Mouse (Mus musculus) thymus, postnatal 25 days (tissue): Measurements from ENCODE around the gene Olfr1272.
"Not testable (repeated sequence)": the region's sequence is repeated elsewhere in the genome, so short reads cannot be mapped to it uniquely, and the experiment has no call there.

ENCODE experiments used
- DNase-seq: peaks from one replicate; pipeline ENCODE4 v3.0.0; 2022

The Olfr1272 gene

GRCm38 (mm10) chr2:90292741-90293140, at the start of gene Olfr1272:
Gene Olfr1272, minus strand, starts transcription at chr2:90292841.
- no peak for DNase-seq

DNA sequence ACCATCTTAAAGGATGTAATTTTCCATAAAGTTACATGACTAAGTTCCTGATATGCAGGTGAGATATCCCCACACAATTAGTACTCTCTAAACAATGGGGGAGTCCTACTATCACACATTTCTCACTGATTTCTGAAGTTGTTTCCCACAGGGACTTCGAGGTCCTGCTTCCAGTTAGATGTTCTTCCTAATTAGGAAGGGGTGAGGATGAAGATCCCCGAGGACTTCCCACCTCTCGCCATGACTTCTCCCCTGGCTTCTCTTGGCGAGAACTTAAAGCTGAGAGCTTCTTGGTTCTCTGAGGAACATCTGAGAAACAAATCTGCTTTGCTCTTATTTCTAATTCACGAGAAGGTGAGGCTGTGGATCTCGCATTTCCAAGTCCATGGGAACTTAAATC, 29.3 kb upstream of the Olfr1272 start, which contains the start of gene Gm13769:
TSS of gene Gm13769 (plus strand) at position 301 of the 400 bp plus-strand sequence.
- DNase-seq, result not testable (repeated sequence)

DNA sequence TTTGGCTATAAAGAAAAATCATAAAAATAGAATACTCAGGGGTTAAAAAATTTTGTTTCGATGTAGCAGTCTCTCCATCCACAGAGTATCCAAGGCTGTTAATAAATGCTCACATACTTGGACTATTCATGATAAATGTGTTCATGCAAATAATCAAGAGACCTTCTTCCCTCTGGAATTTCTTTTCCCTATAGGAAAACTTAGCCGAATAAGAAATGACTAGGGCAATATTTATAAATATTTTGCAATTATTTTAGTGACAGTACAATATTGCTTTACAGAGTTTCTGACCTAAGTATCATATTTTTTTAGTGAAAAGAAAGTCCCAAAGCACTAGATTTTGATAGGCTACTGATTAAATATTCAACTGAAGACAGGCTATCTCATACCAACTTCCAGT, 21.7 kb downstream of the Olfr1272 start, which contains the start of gene Olfr1271:
TSS of gene Olfr1271 (minus strand) at position 101 of the 400 bp plus-strand sequence.
- no peak for DNase-seq

GRCm38 (mm10) chr2:90257492-90257891, 35.1 kb downstream of the Olfr1272 start, which contains the start of gene Olfr142:
Gene Olfr142, minus strand, starts transcription at chr2:90257592.
- DNase-seq, result no peak
